Mouse (Mus musculus) embryo, embryonic 10 days (tissue): ENCODE measurements around the gene Kcnj3.
"Not testable (repeated sequence)": the region's sequence is repeated elsewhere in the genome, so short reads cannot be mapped to it uniquely, and the experiment has no call there.

ENCODE experiments used
- DNase-seq: peaks from one replicate; pipeline ENCODE4 v3.0.0-alpha.2; 2015; ENCODE audit warnings: low spot score

Kcnj3 gene

DNA sequence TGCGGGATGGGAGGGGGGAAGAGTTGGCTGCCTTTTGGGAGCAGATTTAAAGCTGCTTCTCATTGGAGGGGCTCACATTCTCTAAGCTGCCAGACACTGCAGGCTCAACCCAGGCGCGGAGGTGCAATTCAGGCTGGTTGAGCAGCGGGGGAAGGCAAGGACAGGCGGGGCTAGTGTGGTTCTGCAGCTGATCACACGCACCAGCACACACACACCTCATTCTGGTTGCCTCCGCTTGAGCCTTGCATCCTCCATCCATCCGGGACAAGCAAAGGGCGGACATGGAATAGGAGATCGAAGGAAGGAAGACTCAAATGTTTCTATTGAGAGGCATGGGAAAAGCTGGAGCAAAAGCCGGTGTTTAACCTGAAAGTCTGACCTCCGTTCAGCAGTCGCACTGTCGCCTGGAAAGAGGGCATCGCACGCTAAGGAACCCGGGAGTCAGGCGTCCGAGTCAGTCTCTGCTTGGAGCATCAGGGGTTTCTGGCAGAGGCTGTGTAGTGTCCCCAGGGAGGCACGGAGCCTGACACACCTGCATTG is at the start of gene Kcnj3:
Kcnj3 (plus strand) TSS at position 250 of the 540 bp plus-strand sequence.
- DNase-seq = peak; percentile 58

GRCm38 (mm10) chr2:55390330-55390989 is 45.3 kb upstream of the Kcnj3 start:
- DNase-seq = no peak

DNA sequence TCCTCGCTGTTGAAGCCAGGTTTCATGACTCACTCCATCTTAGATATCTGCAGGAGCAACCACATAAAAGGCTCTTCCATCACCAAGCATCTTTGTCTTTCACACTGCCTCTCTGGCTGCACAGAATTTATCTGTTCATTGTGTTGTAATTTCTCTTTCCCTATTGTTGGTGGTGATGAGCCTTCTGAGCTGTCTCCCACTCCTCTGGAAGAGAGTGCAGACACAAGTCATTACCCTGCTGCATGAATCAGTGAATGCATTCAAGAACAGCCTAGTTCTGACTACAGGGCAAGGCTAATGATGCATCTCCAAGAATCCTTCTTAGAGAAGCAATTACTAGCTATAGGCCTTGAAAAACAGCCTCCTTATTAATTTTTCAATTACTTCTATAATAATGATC is 30.5 kb upstream of the Kcnj3 start:
- no peak for DNase-seq

DNA sequence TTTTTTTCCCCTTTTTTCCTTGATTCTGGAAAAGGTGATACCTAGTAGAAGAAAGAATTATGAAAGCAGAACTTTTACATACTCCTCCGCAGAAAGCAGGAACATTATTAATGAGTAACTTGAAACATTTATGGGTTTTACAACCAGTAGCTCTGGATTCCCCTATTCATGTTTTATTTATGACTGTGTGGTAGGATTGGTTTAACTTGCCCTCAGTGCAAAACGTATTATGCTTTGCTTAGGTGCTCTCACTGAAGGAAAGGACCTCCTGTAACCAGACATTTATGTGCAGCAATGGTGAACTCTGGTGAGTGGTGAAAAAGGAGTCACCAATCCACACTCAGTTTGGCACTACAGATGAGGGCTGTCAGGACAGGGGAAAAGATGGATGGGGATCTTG is 8.1 kb upstream of the Kcnj3 start:
- no peak for DNase-seq

DNA sequence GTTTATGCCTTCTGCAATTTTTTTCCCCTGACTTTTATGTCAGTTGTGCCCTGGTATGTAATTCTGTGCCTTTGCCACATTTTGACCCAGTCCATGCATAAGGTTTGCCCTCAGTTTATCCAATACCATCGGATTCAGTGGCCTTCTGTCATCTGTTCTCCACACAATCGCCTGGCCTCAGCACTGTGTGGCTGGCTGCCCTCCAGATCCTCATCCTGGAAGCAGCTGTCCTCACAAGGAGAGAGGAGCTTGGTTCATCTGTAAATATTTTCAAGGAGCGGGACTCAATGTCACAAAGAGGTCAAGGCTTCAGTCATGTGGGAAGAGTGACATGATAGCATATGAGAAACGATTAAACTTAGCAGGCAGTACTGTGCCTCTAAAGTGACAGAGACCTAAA is 3.7 kb upstream of the Kcnj3 start:
- no peak for DNase-seq

DNA sequence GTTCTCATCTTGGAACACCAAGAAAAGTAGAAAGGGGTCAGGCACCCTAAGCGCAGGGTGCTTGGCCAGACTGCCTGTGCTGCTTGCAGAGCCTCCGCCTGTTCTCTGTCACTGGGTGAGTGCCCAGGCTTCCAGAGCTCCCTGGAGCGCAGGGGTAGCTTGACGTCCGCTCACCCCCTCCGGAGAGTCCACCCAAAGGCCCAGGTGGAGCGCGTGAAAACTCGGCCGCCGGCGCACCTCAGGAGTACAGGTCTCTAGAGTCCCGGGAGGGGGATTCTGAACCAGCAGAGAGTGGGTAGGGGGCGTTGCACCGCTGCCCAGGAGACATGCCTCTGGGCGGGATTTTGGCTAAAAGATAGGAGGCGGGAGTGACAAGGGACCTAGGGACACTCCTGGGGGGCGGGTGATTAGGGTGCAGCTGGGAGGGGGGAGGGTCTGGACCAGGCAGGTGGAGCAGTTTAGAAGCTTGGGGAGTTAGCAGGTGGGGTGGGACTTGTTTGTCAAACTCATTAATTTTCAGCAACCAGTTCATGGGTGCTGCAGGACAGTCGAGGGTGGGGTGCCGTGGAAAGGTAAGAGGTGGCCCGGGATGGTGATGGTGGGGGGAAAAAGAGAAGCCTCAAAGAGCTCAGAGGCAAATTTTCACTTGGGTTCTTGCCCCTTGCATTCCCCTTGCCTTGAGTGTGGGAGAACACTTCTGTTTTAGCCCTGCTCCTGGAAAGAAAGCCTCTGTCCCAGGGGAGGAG is 664 bp downstream of the Kcnj3 start:
- DNase-seq = no peak

DNA sequence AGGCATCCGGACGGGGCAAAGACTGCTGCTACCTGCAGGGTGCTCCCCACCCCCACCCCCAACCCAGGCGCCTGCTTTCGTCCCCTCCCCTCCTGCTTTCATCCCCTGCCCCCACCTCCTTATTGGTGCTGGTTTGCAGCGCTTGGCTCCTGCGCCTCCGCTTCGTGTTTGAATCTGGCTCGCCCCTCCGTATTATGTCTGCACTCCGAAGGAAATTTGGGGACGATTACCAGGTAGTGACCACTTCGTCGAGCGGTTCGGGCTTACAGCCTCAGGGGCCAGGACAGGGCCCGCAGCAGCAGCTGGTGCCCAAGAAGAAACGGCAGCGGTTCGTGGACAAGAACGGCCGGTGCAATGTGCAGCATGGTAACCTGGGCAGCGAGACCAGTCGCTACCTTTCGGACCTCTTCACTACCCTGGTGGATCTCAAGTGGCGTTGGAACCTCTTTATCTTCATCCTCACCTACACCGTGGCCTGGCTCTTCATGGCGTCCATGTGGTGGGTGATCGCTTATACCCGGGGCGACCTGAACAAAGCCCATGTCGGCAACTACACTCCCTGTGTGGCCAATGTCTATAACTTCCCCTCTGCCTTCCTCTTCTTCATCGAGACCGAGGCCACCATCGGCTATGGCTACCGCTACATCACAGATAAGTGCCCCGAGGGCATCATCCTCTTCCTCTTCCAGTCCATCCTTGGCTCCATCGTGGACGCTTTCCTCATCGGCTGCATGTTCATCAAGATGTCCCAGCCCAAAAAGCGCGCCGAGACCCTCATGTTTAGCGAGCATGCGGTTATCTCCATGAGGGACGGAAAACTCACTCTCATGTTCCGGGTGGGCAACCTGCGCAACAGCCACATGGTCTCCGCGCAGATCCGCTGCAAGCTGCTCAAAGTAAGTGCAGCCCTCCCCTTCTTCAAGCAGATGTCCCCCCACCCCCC is 1.5 kb downstream of the Kcnj3 start:
- peak; percentile 53 for DNase-seq

- DNase-seq = no peak
These were observed 2.2 kb downstream of the Kcnj3 start for GRCm38 (mm10) chr2:55437977-55438376.

- DNase-seq = no peak
These were observed 3.4 kb downstream of the Kcnj3 start for GRCm38 (mm10) chr2:55439211-55439610.

GRCm38 (mm10) chr2:55442006-55442405 is 6.2 kb downstream of the Kcnj3 start:
- DNase-seq = peak; percentile 18

DNA sequence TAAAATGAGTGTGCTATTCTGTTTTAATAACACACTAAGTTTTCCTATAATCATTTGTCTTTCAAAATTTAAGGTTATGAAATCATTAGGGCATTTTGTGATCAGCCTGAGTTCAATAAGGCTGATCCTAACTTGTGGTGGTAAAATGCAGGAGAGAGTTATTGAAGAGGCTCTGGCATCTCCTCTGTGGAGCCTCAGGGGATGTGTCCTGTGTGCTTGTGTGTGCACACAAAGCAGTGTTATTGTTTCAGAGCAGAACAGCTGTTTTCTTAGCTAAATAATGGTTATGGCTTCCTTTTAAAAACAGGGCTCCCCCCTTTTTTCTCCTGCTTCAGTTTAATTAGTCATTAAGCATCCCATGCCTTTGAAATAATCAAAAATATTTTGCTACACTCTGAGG is 11.5 kb downstream of the Kcnj3 start:
- DNase-seq = no peak

GRCm38 (mm10) chr2:55450774-55451173 is 15.0 kb downstream of the Kcnj3 start:
- DNase-seq = no peak

DNA sequence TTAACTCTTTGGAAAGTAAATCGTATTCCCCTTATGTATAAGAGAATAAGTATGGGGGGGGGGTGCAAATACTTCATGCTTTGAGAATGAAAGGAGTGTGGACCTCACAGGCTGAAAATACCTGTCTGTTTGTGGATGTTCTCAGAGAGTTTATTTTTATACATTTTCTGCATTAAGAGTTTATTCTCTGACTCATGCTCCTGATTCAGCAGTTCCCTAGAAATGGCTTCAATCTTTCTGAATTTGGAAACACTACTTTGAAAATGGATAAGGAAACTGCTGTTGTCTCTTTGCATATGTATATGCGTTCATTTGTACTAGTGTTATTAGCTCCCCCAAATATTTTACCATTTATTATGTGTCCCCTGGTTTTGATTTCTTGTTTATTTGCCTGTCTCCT is 23.4 kb downstream of the Kcnj3 start:
- no peak for DNase-seq

DNA sequence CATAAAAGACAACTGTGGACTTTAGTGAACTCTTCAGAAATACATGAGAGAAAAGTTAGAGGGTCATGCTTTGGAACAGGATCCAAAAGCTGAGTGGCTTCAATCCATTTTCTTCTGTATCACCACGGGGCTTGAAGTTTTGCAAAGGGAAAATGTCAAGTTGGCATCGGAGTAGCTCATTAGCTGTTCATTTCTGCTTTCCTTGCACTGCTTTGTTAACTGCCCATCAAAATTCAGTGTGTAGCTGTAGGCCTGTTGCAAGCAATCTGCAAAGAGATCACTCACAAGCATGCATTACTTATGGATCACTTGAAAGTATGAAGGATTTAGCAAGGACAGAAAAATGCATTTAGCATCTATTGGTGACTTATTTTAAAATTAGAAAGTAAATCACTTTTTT is 33.4 kb downstream of the Kcnj3 start:
- DNase-seq = no peak

DNA sequence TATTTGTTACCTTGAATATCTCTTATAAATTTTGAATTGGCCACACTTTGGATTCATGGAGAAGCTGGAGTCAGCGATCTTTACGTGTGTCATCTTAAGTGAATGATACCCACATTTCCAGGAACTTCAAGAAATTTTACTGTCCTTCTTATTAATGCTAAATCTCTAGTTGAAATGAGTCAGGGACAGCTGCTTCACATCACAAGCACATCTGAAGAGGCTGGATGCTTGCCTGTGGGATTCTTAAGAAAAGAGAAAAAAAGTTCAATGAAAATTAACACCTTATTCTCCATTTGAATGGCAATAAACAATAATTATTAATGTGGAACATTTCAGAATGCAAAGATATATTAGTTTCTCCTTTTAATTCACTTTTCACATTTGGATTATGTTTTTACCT is 34.2 kb downstream of the Kcnj3 start:
- DNase-seq = no peak

- DNase-seq = no peak
These were observed 43.7 kb downstream of the Kcnj3 start for GRCm38 (mm10) chr2:55479511-55479910.

DNA sequence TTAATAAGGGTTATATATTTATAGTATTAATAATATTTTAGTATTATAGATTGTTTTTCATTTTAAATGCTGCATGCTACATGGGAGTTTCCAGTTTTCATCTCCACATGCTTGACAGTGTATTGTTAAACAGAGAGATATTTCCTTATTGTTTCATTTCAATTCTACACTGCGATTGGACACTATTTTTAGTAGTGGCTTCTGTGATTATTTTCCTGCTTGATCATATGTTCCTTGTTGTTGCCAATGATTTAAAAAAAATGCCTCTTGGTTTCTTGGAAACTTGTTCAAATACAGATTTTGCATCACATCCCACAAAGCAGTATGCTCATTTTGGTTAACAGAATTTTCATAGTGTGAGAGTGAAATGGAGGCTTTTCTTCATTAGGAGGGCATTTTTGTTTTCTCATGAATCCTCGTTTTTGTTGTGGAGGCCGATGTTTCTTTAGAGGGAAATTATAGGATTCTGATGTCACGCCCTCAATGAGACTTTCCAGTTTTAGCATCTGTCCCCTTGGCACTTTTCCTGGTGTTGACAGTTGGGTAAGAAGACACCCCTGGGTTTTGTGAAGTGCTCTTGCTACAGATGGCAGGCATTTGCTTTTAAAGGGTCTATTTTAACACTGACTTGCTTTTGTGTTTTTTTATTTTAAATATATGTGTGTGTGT is 44.3 kb downstream of the Kcnj3 start:
- DNase-seq = no peak

GRCm38 (mm10) chr2:55480602-55480965 is 44.8 kb downstream of the Kcnj3 start:
- DNase-seq = no peak

GRCm38 (mm10) chr2:55485500-55486129 is 49.8 kb downstream of the Kcnj3 start:
- not testable (repeated sequence) for DNase-seq

DNA sequence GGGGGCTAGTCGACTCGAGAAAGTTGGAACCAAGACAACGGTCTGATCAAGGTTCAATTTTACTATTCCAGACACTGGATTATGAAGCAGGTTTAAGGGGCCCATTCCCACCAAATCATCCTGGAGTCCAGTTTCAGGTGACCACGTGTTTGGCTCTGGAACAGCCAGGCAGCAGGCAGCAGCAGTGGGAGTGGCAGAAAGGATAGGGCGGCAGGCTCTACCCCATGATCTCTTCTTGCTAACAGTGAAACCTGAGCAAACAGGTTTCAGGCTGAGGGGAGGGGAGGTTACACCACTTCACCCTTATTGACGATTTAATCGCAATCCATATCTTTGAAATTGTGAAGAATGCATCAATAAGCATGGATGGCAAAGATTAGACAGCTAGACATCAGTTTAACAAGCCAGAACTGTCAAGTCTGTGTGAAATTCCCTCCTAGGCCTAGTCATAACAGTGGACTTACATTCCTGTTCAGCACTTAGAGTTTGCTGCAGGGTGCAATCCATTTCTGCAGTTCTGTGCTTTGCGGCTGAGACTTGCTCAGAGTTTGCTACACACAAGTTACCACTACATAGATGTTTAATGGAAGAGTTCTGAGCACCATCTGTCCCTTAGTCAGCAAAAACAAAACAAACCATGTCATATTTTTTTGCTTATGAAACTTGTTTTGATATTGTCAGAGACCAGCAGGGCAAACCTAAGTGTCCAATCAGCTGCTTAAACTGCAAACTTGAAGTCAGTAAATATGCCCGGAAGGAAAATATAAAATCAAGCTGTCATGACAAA is 67.8 kb downstream of the Kcnj3 start:
- DNase-seq = no peak

DNA sequence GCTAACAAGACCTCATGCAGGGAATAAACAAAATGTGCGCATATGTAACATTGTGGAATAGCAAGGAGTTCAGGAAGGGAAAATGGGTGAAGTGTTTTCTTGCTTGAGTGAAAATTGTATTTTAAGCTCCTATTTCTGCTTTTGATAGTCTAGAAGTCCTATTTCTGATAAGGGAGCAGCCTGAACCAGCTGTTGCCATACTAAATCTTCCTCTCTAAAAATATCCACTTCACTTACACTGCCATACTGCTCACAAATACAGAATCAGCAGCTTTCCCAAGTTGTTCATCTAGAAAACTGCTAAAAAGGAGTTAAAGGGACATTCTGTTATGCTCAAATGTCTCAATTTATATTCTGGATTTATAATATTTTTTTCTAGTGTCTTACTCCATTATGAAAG is 69.9 kb downstream of the Kcnj3 start:
- no peak for DNase-seq
